Mouse (Mus musculus): ENCODE data around the gene Nox1.
A peak's percentile ranks its signal among the peaks of the same experiment; 100 is the strongest.

The Nox1 gene

GRCm38 (mm10) chrX:134116417-134116816, 105.3 kb downstream of the Nox1 start:
- DNase-seq = no peak

- no peak for DNase-seq
Measured at GRCm38 (mm10) chrX:134111767-134112166, 110.0 kb downstream of the Nox1 start.

DNA sequence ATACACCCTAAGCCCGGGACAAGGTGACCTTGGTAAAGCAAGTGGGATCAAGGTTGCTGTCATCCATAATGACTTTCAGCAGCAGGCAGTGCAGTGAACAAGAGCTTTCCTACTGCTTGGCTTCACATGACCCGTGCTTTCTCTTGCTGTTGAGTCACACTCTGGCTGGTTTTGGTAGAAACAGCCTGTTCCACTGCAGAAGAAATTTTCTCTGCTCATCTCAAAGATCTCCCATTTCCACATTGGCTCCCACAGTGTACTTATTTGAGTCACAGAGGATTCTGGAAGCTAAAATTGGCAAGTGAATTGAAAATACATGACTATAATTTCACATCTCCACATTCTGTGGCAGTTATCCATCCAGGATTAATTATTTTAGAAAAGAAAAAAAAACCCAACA, 119.1 kb downstream of the Nox1 start:
- DNase-seq = no peak

- no peak for DNase-seq
Measured at GRCm38 (mm10) chrX:134085453-134085852, 136.3 kb downstream of the Nox1 start.

- DNase-seq = no peak
Measured at GRCm38 (mm10) chrX:134059764-134060163, 162.0 kb downstream of the Nox1 start.

GRCm38 (mm10) chrX:134058987-134059712, 162.6 kb downstream of the Nox1 start, which contains the start of gene Cstf2:
Gene Cstf2 (plus strand): TSS chrX:134059187.
- peak; percentile 96 for DNase-seq

GRCm38 (mm10) chrX:134058040-134058875, 163.5 kb downstream of the Nox1 start:
- no peak for DNase-seq

DNA sequence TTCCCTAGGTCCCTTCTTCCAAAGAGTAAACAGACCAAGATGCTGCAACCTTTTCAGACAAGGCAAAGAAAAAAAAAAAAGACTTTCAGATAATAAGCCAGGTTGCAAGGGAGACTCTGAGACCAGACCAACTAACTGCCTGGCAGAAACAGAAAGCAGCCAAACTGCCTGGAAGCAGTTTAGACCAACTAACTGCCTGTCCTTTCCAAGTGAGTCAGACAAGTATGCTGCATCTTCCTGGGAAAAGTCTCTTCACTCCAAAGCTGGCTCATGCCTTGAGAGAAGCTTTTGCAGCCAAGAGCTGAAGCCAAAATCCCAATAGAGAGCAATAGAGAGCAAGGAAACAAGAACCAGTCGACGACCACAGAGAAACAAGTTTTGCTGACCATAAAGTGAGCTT, 164.9 kb downstream of the Nox1 start:
- no peak for DNase-seq

- no peak for DNase-seq
Measured at GRCm38 (mm10) chrX:134048994-134049393, 172.8 kb downstream of the Nox1 start.
